Mouse (Mus musculus) lung, postnatal 0 days (tissue): Measurements from ENCODE around the gene Arrdc2.
A peak's percentile ranks its signal among the peaks of the same experiment; 100 is the strongest.

Experiments used
- CTCF ChIP-seq: IDR thresholded peaks from 2 replicates; pipeline ENCODE4 v1.5.1; 2016; ENCODE audit warnings: antibody characterized with exemption, mild to moderate bottlenecking
- EP300 ChIP-seq: IDR thresholded peaks from 2 replicates; pipeline ENCODE4 v1.6.1; 2016; ENCODE audit warnings: antibody characterized with exemption, mild to moderate bottlenecking, control low read depth

DNA sequence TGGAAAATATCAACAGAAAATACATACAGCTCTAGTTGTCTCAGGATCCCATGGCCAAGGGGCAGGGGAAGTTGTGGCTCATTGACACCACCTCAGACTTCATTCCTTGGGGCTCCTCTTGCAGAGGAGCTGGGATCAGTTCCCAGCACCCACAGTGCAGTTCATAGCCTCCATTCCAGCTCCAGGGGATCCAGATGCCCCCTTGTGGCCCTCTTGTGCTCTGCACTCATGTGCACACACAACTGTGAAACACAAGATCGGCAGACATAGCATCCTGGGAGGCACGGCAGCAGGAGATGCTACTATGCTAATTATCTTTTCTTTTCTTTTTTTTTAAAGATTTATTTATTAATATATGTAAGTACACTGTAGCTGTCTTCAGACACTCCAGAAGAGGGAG lies 12.5 kb downstream of the Arrdc2 start:
- TF ChIP-seq CTCF (peak; percentile 37), EP300 (no peak)
